Mouse (Mus musculus) regulatory T cell (primary cell): ENCODE measurements around the gene Ubap1l.

Experiments used
- in situ Hi-C: fragments of 300-600 bp; cut with MboI, MseI; formaldehyde crosslinking; loops from one replicate; pipeline ENCODE4 v1.15.1; 2025; ENCODE audit warnings: high pct_unique_total_duplicates

Gene Ubap1l

GRCm38 (mm10) chr9:65408871-65409295 is 48.0 kb downstream of the Ubap1l start:
- in situ Hi-C loops, result no loop called here

GRCm38 (mm10) chr9:65410378-65410777 is 49.5 kb downstream of the Ubap1l start:
- in situ Hi-C loops, result no loop called here

- in situ Hi-C loops, result no loop called here
These were observed 50.5 kb downstream of the Ubap1l start for GRCm38 (mm10) chr9:65411326-65411725.

GRCm38 (mm10) chr9:65417738-65418137 is 56.9 kb downstream of the Ubap1l start:
- in situ Hi-C loops, result no loop called here

- in situ Hi-C loops, result no loop called here
These were observed 58.8 kb downstream of the Ubap1l start for GRCm38 (mm10) chr9:65419633-65420032.

GRCm38 (mm10) chr9:65422760-65423501 is 62.1 kb downstream of the Ubap1l start, which contains the start of gene Slc51b:
Gene Slc51b, minus strand, starts transcription at chr9:65422955.
- in situ Hi-C loops, result no loop called here

GRCm38 (mm10) chr9:65424393-65424792 is 63.6 kb downstream of the Ubap1l start:
- in situ Hi-C loops, result no loop called here

- in situ Hi-C loops, result no loop called here
These were observed 66.7 kb downstream of the Ubap1l start for GRCm38 (mm10) chr9:65427511-65427910.

GRCm38 (mm10) chr9:65428003-65428402 is 67.2 kb downstream of the Ubap1l start:
- in situ Hi-C loops, result no loop called here
